Mouse (Mus musculus) induced T-regulatory cell, adult 2 months (primary cell): ENCODE measurements at regions not wholly inside any gene's neighbourhood (a gene's known extent, or its start where the extent isn't known, plus 50 kb on each side); places are given as distances from the start of the nearest gene placed in this dataset.

Source experiments
- DNase-seq: peaks from one replicate; pipeline ENCODE4 v3.0.0-alpha.2; 2012; ENCODE audit warnings: low read depth

- DNase-seq, result no peak
Observed at GRCm38 (mm10) chrX:49387439-49387838, 76.3 kb upstream of the Arhgap36 start.

GRCm38 (mm10) chrX:49377067-49377466 is 86.7 kb upstream of the Arhgap36 start:
- DNase-seq, result peak; percentile 29

DNA sequence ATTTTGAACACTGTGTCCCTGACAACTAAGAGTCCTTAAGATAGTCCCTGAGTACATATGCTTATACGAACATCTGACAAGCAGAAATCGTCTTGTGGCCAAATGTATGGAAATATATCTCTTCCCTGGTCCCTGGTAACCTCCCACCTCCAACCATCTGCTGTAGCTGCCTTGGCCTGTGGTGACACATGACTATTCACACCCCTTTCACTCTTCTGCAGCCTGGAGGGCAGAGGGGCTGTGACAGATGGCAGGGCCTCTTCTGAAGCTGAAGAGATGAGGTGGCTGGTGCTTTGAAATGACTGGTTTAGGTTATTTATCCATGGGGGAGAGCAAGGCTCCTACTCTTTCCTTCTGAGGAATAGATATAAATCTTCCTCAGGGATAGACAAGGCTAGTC is 82.3 kb upstream of the Enox2 start:
- DNase-seq, result no peak

GRCm38 (mm10) chrX:49369404-49369803 is 81.3 kb upstream of the Enox2 start:
- no peak for DNase-seq

- peak; percentile 9 for DNase-seq
Observed at GRCm38 (mm10) chrX:49346451-49346850, 58.4 kb upstream of the Enox2 start.
